Mouse (Mus musculus) spleen, postnatal 36 days (tissue): ENCODE results near the gene Gm20458.

ENCODE experiments used
- DNase-seq, 2 experiments: peaks; one replicate each; pipeline ENCODE4 v3.0.0; 2022; ENCODE audit warnings: low spot score in 2 of 2, mixed read lengths in 1 of 2

Gm20458 gene

GRCm38 (mm10) chr2:164500511-164500910, 39.7 kb downstream of the Gm20458 start:
- no peak for DNase-seq

GRCm38 (mm10) chr2:164504919-164505318, 44.2 kb downstream of the Gm20458 start:
- DNase-seq, result no peak

- no peak for DNase-seq
Observed at GRCm38 (mm10) chr2:164505619-164506347, 45.0 kb downstream of the Gm20458 start.

- DNase-seq, result no peak
Observed at GRCm38 (mm10) chr2:164507811-164508210, 47.0 kb downstream of the Gm20458 start.

- DNase-seq, result no peak
Observed at GRCm38 (mm10) chr2:164510621-164511190, 49.9 kb downstream of the Gm20458 start.

- DNase-seq, result no peak
Observed at GRCm38 (mm10) chr2:164512121-164512909, 51.5 kb downstream of the Gm20458 start.

- DNase-seq, result no peak
Observed at GRCm38 (mm10) chr2:164513389-164513788, 52.6 kb downstream of the Gm20458 start.

GRCm38 (mm10) chr2:164514916-164515315, 54.1 kb downstream of the Gm20458 start:
- DNase-seq, result no peak

- DNase-seq, result no peak
Observed at GRCm38 (mm10) chr2:164515897-164516296, 55.1 kb downstream of the Gm20458 start.

GRCm38 (mm10) chr2:164516592-164516991, 55.8 kb downstream of the Gm20458 start:
- DNase-seq, result no peak

GRCm38 (mm10) chr2:164517485-164518221, 56.9 kb downstream of the Gm20458 start:
- DNase-seq, result peak; percentile 57 to 59

- no peak for DNase-seq
Observed at GRCm38 (mm10) chr2:164518266-164519170, 57.8 kb downstream of the Gm20458 start.

- DNase-seq, result no peak
Observed at GRCm38 (mm10) chr2:164519171-164519526, 58.4 kb downstream of the Gm20458 start.

- peak; percentile 71 for DNase-seq
Observed at GRCm38 (mm10) chr2:164520782-164521181, 60.0 kb downstream of the Gm20458 start.

- peak; percentile 81 to 89 for DNase-seq
Observed at GRCm38 (mm10) chr2:164521841-164522240, 61.1 kb downstream of the Gm20458 start.

- DNase-seq, result peak in 1 of 2 experiments; percentile 18
Observed at GRCm38 (mm10) chr2:164522280-164522679, 61.5 kb downstream of the Gm20458 start.

- no peak for DNase-seq
Observed at GRCm38 (mm10) chr2:164523301-164523773, 62.6 kb downstream of the Gm20458 start.

- DNase-seq, result no peak
Observed at GRCm38 (mm10) chr2:164528557-164528956, 67.8 kb downstream of the Gm20458 start.

- DNase-seq, result peak; percentile 54 to 64
Observed at GRCm38 (mm10) chr2:164531169-164531568, 70.4 kb downstream of the Gm20458 start.

GRCm38 (mm10) chr2:164534315-164534714, 73.5 kb downstream of the Gm20458 start:
- DNase-seq, result no peak

GRCm38 (mm10) chr2:164537003-164537402, 76.2 kb downstream of the Gm20458 start:
- no peak for DNase-seq
